9 mouse cellular contexts compared by ENCODE assay signal in genomic region chr10:95729890-95730289, GRCm38 (mm10). TPM values are rescaled to one million over a fixed set of nuclear protein-coding genes. Genes with fewer than 3 reads are reported as not detected.
DNase-seq lines count a peak whose midpoint lies in the region; ATAC-seq and TF ChIP-seq lines count a peak whose summit lies in the region.
"Had no signal": no experiment of that assay in that cellular context is flagged by ENCODE, and none has a peak within 500 bp of the region (broad histone marks: within the 10 kb centered on the region; RNA-seq: fewer than 3 reads in every experiment).

No protein-coding gene starts in this region.

- H3K4me1 ChIP-seq in lung, postnatal 0 days (ENCODE audit: insufficient read depth, low read depth, low read length): no peaks in the 10 kb centered on the region
- H3K4me1 ChIP-seq in stomach, embryonic 15.5 days: peaks cover 17% of the 10 kb centered on the region; the same call in 1 of the 2 replicates

- no peak overlapping the region for H3K9ac ChIP-seq in lung, postnatal 0 days (replicated peaks; ENCODE audit: low read depth)
- H3K9ac ChIP-seq in stomach, embryonic 15.5 days: no peak overlapping the region

- H3K4me3 ChIP-seq in lung, postnatal 0 days (ENCODE audit: low read depth, low read length): no peak overlapping the region
- H3K4me3 ChIP-seq in stomach, embryonic 15.5 days (replicated peaks): no peak overlapping the region
- H3K4me3 ChIP-seq in layer of hippocampus, adult 2 months: no peak overlapping the region
- H3K4me3 ChIP-seq: megakaryocyte, embryonic 14.5 days had no signal

- WGBS in lung, postnatal 0 days: 42% methylated on average over 9 of the region's 9 CpGs
- 25% methylated on average over 9 of the region's 9 CpGs for WGBS in stomach, embryonic 15.5 days

- no peak for TF ChIP-seq CTCF in lung, postnatal 0 days (IDR thresholded peaks at IDR 0.05)
- TF ChIP-seq CTCF in layer of hippocampus, adult 2 months (conservative IDR thresholded peaks at IDR 0.05): no peak

- H3K9me3 ChIP-seq in lung, postnatal 0 days (ENCODE audit: low read length): no peaks in the 10 kb centered on the region
- H3K9me3 ChIP-seq in stomach, embryonic 15.5 days: no peaks in the 10 kb centered on the region

- no peak for TF ChIP-seq EP300 in lung, postnatal 0 days (IDR thresholded peaks at IDR 0.05)

- DNase-seq in lung, postnatal 0 days (ENCODE audit: low spot score): peak; percentile 49
- no peak for DNase-seq in lung, postnatal 4 days
- peak; percentile 95 for DNase-seq in forelimb bud, embryonic 11.5 days (ENCODE audit: low read depth, low spot score)
- peak; percentile 53 to 71 for DNase-seq in kidney, postnatal 36 days
- DNase-seq in layer of hippocampus, adult 9-11 months: no peak
- DNase-seq in spleen, postnatal 10 days (ENCODE audit: low spot score in 2 of 2): no peak
- no peak for DNase-seq in layer of hippocampus, adult 2 months (ENCODE audit: low spot score in 2 of 2)

- no peak overlapping the region for H3K4me2 ChIP-seq in lung, postnatal 0 days (replicated peaks; ENCODE audit: low read depth, low read length)
- H3K4me2 ChIP-seq in stomach, embryonic 15.5 days: no peak overlapping the region

- ATAC-seq in lung, postnatal 0 days: peak; percentile 76
- ATAC-seq in stomach, embryonic 15.5 days (ENCODE audit: insufficient read depth, low FRiP score, low read depth): peak; percentile 56

- no peak overlapping the region for H3K27ac ChIP-seq in lung, postnatal 0 days (ENCODE audit: low read length)
- H3K27ac ChIP-seq in stomach, embryonic 15.5 days: no peak overlapping the region
- H3K27ac ChIP-seq in layer of hippocampus, adult 2 months: no peak overlapping the region

- H3K36me3 ChIP-seq in lung, postnatal 0 days (ENCODE audit: insufficient read depth, low read length): no peaks in the 10 kb centered on the region
- H3K36me3 ChIP-seq in stomach, embryonic 15.5 days: no peaks in the 10 kb centered on the region

- H3K27me3 ChIP-seq in lung, postnatal 0 days (replicated peaks; ENCODE audit: insufficient read depth, low read length): no peaks in the 10 kb centered on the region
- no peaks in the 10 kb centered on the region for H3K27me3 ChIP-seq in stomach, embryonic 15.5 days (replicated peaks)

RNA-seq across cellular contexts. Expression of gene Anapc15-ps, which starts 56.6 kb away (rescaled TPM):
- not detected in 2 replicates for polyA plus RNA-seq in lung, postnatal 0 days (2015; fragmentation: Nextera tagmentation; extraction: Ambion mirVana)
- polyA plus RNA-seq in stomach, embryonic 15.5 days (2015; fragmentation: Nextera tagmentation; extraction: Ambion mirVana): 0.40 TPM in 1 of 2 replicates, not detected in the other
- not detected for total RNA-seq in layer of hippocampus, adult 2 months (2021)

Comparison
In these comparisons a context has a peak if more than half of its experiments do, and no peak if none do; other contexts are left out.
1. DNase-seq: peak in lung, postnatal 0 days (single experiment), forelimb bud, embryonic 11.5 days (single experiment) and kidney, postnatal 36 days (2 of 2); none in lung, postnatal 4 days (0 of 2), layer of hippocampus, adult 9-11 months (single experiment), spleen, postnatal 10 days (0 of 2) and layer of hippocampus, adult 2 months (0 of 2).